Mouse (Mus musculus): Measurements from ENCODE around the gene Rtl1. TPM values are rescaled to one million over a fixed set of nuclear protein-coding genes. Genes with fewer than 3 reads are reported as not detected.

The Rtl1 gene
- polyA plus RNA-seq (2012; rRNA removed): 0.80 and 2.1 TPM in 2 replicates

DNA sequence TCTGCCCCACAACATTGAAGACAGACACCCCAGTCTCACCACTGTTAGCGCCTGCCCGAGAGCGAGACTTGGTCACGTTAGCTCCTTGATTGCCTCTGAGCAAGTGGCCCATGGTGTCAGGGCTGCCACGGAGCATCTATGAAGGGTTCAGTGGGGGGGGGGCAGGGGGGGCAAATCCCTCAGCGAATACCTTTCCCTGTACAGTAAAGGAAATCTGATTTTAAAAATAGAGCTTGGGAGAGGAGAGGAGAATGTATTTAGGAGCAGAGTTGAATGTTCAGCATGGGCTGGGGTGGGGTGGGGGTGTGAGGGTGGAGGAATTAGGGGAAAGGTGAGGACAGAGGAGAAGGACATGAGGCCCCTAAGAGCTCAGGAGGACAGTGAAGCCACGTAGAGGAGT, at the start of gene Rtl1:
Rtl1 (minus strand) TSS at position 101 of the 400 bp plus-strand sequence.

Other genes starting within 250 kb of the Rtl1 start
- gene Dlk1, start 147.5 kb downstream of the Rtl1 start, polyA plus RNA-seq (2012; rRNA removed): 242 and 723 TPM in 2 replicates